Mouse (Mus musculus): ENCODE results near the gene Uckl1. TPM values are rescaled to one million over a fixed set of nuclear protein-coding genes. Genes with fewer than 3 reads are reported as not detected.
A peak's percentile ranks its signal among the peaks of the same experiment; 100 is the strongest.

Gene Uckl1
- polyA plus RNA-seq, 1 experiment from 2014 or later = 41.3 TPM

DNA sequence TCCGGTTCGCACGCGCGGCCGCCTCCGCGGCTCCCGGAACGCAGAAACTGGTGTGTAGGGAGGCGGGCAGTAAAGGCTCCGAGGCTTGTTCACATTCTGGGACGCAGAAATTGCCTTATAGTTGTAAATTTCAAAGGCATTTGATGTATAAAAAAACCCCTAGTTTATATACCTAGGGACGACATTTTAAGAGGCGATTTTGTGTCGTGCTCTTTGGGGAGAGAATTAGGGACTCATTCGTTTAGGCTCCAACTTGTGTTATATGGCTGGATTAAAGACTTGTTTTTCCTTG is 63.8 kb downstream of the Uckl1 start:
- WGBS = under 1% methylated on average over 17 of the region's 17 CpGs
- H3K27me3 ChIP-seq (replicated peaks; ENCODE audit: low read depth, poor library complexity, severe bottlenecking) = no peaks in the 10 kb centered on the region
- H3K27ac ChIP-seq (replicated peaks) = peak overlapping the region; percentile 97
- H3K4me1 ChIP-seq = peaks cover 22% of the 10 kb centered on the region
- no peak for DNase-seq (ENCODE audit: low spot score)
- H3K9me3 ChIP-seq = no peaks in the 10 kb centered on the region
- H3K36me3 ChIP-seq (replicated peaks) = peaks cover 41% of the 10 kb centered on the region
- peak overlapping the region; percentile 97 for H3K4me3 ChIP-seq

DNA sequence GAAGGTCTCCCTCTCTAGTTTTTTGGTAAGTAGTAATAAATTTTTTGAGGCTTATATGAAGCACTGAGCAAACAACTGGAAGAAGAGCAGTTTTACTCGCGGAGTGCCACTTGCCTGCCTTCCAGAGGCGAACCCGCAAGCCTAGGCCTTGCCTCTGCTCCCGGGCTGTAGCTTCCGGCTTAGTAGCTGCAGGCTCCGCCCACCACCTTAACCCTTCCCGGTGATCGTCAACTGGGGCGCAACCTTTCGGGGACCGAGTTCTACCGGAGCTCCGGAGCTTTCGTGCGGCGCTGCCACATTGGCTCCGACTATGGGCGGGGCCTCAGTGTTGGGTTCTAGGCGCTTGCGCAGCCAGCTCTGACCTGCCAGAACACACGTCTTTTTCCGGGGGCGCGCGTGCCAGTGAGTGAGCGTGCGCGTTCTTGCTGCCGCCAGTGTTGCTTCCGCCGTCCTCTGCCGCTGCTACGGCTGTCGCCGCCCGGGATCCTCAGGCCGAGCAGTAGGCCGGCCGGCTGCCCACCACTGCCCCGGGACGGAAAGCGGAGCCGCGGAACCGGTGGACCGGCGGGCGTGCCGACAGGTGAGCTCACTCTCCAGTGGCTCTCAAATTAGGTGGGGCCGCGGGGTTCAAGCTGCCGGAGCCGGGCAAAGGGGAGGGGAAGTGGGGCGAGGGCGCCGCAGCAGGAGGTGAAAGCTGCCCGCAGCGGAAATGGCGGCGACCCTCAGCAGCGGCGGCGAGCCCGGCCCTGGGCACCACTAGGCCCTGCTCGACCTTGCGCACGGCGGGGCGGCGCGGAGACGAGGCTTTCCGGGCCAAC is 64.4 kb downstream of the Uckl1 start, which contains the start of gene Dnajc5:
Gene Dnajc5 (plus strand): TSS at position 368 of the 818 bp plus-strand sequence.
- Histone ChIP-seq H3K27me3 (replicated peaks; ENCODE audit: low read depth, poor library complexity, severe bottlenecking) (no peaks in the 10 kb centered on the region), H3K9me3 (no peaks in the 10 kb centered on the region), H3K4me3 (peak within 1 kb of the TSS; percentile 97), H3K36me3 (replicated peaks) (peaks cover 47% of the 10 kb centered on the region), H3K27ac (replicated peaks) (peak within 1 kb of the TSS; percentile 97), H3K4me1 (peaks cover 22% of the 10 kb centered on the region)
- WGBS = under 1% methylated on average over 74 of the region's 74 CpGs
- peak; percentile 98 for DNase-seq (ENCODE audit: low spot score)

- Histone ChIP-seq H3K27ac (replicated peaks) (peak overlapping the region; percentile 97), H3K4me3 (peak overlapping the region; percentile 97), H3K9me3 (no peaks in the 10 kb centered on the region), H3K36me3 (replicated peaks) (peaks cover 58% of the 10 kb centered on the region), H3K4me1 (peaks cover 22% of the 10 kb centered on the region), H3K27me3 (replicated peaks; ENCODE audit: low read depth, poor library complexity, severe bottlenecking) (no peaks in the 10 kb centered on the region)
- peak; percentile 10 for DNase-seq (ENCODE audit: low spot score)
- 78% methylated on average over 3 of the region's 3 CpGs for WGBS
These were observed 65.5 kb downstream of the Uckl1 start for GRCm38 (mm10) chr2:181519201-181519600.

Small RNA genes within 50 kb of the gene (microRNA-seq; reads per million reads assigned to microRNA genes)
- not detected for gene Mir7006

Other genes with a start within 250 kb of the Uckl1 start
- 46.9 and 51.8 TPM in 2 replicates for gene Zgpat, start 220.0 kb downstream of the Uckl1 start, polyA plus RNA-seq (2016; fragmentation: Nextera tagmentation; extraction: Ambion mirVana)
- 74.0 and 74.4 TPM in 2 replicates for gene Arfrp1, start 219.5 kb downstream of the Uckl1 start, polyA plus RNA-seq (2016; fragmentation: Nextera tagmentation; extraction: Ambion mirVana)
- gene Lime1, start 204.8 kb downstream of the Uckl1 start, polyA plus RNA-seq (2016; fragmentation: Nextera tagmentation; extraction: Ambion mirVana) = 25.7 and 30.7 TPM in 2 replicates
- 16.4 and 20.1 TPM in 2 replicates for gene Zbtb46, start 125.5 kb downstream of the Uckl1 start, polyA plus RNA-seq (2016; fragmentation: Nextera tagmentation; extraction: Ambion mirVana)
- gene Abhd16b, start 91.7 kb downstream of the Uckl1 start, polyA plus RNA-seq (2016; fragmentation: Nextera tagmentation; extraction: Ambion mirVana) = 0.11 and 0.16 TPM in 2 replicates
- gene Tpd52l2, start 87.8 kb downstream of the Uckl1 start, polyA plus RNA-seq (2016; fragmentation: Nextera tagmentation; extraction: Ambion mirVana) = 173 and 174 TPM in 2 replicates
- gene Dnajc5, start 64.4 kb downstream of the Uckl1 start, polyA plus RNA-seq (2016; fragmentation: Nextera tagmentation; extraction: Ambion mirVana) = 93.3 and 93.4 TPM in 2 replicates
- gene Prpf6, start 7.0 kb upstream of the Uckl1 start, polyA plus RNA-seq (2016; fragmentation: Nextera tagmentation; extraction: Ambion mirVana) = 77.2 and 82.6 TPM in 2 replicates
- 56.0 and 59.1 TPM in 2 replicates for gene Zfp512b, start 7.9 kb upstream of the Uckl1 start, polyA plus RNA-seq (2016; fragmentation: Nextera tagmentation; extraction: Ambion mirVana)
- 24.9 and 25.5 TPM in 2 replicates for gene Samd10, start 14.3 kb upstream of the Uckl1 start, polyA plus RNA-seq (2016; fragmentation: Nextera tagmentation; extraction: Ambion mirVana)
- gene Gm29797, start 72.1 kb upstream of the Uckl1 start, polyA plus RNA-seq (2016; fragmentation: Nextera tagmentation; extraction: Ambion mirVana) = 0.28 TPM in 1 of 2 replicates, not detected in the other
- gene Sox18, start 86.7 kb upstream of the Uckl1 start, polyA plus RNA-seq (2016; fragmentation: Nextera tagmentation; extraction: Ambion mirVana) = 21.8 and 25.2 TPM in 2 replicates
- 18.3 and 18.8 TPM in 2 replicates for gene Tcea2, start 95.4 kb upstream of the Uckl1 start, polyA plus RNA-seq (2016; fragmentation: Nextera tagmentation; extraction: Ambion mirVana)
- gene Rgs19, start 109.1 kb upstream of the Uckl1 start, polyA plus RNA-seq (2016; fragmentation: Nextera tagmentation; extraction: Ambion mirVana) = 85.2 and 89.9 TPM in 2 replicates
- not detected in 2 replicates for gene Lkaaear1, start 113.5 kb upstream of the Uckl1 start, polyA plus RNA-seq (2016; fragmentation: Nextera tagmentation; extraction: Ambion mirVana)
- 2.6 and 3.1 TPM in 2 replicates for gene Oprl1, start 130.1 kb upstream of the Uckl1 start, polyA plus RNA-seq (2016; fragmentation: Nextera tagmentation; extraction: Ambion mirVana)
- 7.4 and 7.5 TPM in 2 replicates for gene Myt1, start 178.4 kb upstream of the Uckl1 start, polyA plus RNA-seq (2016; fragmentation: Nextera tagmentation; extraction: Ambion mirVana)